Mouse (Mus musculus) kidney, adult 2 months (tissue): ENCODE measurements around the gene Lonp1. TPM values are rescaled to one million over a fixed set of nuclear protein-coding genes. Genes with fewer than 3 reads are reported as not detected.
A peak's percentile ranks its signal among the peaks of the same experiment; 100 is the strongest.

Experiments
- DNase-seq: peaks from one replicate; pipeline ENCODE4 v3.0.0; 2021
- H3K27ac ChIP-seq: fragments of 200-500 bp; 2 replicates; pipeline ENCODE4 v1.5.1; 2012; ENCODE audit warnings: low read depth, low read length, control low read depth, inconsistent platforms; ENCODE audit not compliant: insufficient read depth
- H3K27me3 ChIP-seq: fragments of 200-500 bp; replicated peaks from 2 replicates; pipeline ENCODE4 v1.6.1; 2012; ENCODE audit warnings: mild to moderate bottlenecking, moderate library complexity, low read length, inconsistent platforms; ENCODE audit not compliant: control insufficient read depth, insufficient read depth
- H3K36me3 ChIP-seq: fragments of 200-500 bp; 2 replicates; pipeline ENCODE4 v1.6.1; 2012; ENCODE audit warnings: mild to moderate bottlenecking, moderate library complexity, low read length, inconsistent platforms; ENCODE audit not compliant: control insufficient read depth, insufficient read depth
- H3K4me1 ChIP-seq: fragments of 200-500 bp; 2 replicates; pipeline ENCODE4 v1.6.1; 2011; ENCODE audit warnings: low read length; ENCODE audit not compliant: control insufficient read depth, insufficient read depth
- H3K4me3 ChIP-seq: fragments of 200-500 bp; 2 replicates; pipeline ENCODE4 v1.5.1; 2011; ENCODE audit warnings: mild to moderate bottlenecking, low read depth, low read length, control low read depth; ENCODE audit not compliant: insufficient read depth
- CTCF ChIP-seq: fragments of 200-500 bp; conservative IDR thresholded peaks from 2 replicates; pipeline ENCODE4 v1.5.1; 2011; ENCODE audit warnings: low read depth, mild to moderate bottlenecking, control low read depth, low read length, moderate library complexity, mixed read lengths; ENCODE audit not compliant: insufficient read depth, insufficient read length
- POLR2A ChIP-seq: fragments of 200-500 bp; IDR thresholded peaks from one replicate; pipeline ENCODE4 v1.6.1; 2011; ENCODE audit warnings: low read depth, low read length, control low read depth
- WGBS: fragments of 180-500 bp; shearing (Covaris S2); methylation state at CpG from one replicate; pipeline ENCODE4 v1.1.7; 2018; 5-methylcytosine and 5-hydroxymethylcytosine counted together
- polyA plus RNA-seq: library from polyadenylated mRNA; depleted of rRNA; stranded (reverse); fragments of >200 nt; gene quantifications from 2 replicates; pipeline ENCODE4 v1.2.3, GENCODE M21; 2012

The Lonp1 gene
- polyA plus RNA-seq, 1 experiment = 123 TPM

GRCm38 (mm10) chr17:56611861-56612564, 14.7 kb downstream of the Lonp1 start:
- Histone ChIP-seq H3K4me1 (peaks cover 15% of the 10 kb centered on the region; the same call in 1 of the 2 replicates), H3K36me3 (no peaks in the 10 kb centered on the region), H3K4me3 (no peak overlapping the region), H3K27me3 (no peaks in the 10 kb centered on the region), H3K27ac (no peak overlapping the region)
- TF ChIP-seq POLR2A (no peak), CTCF (no peak)
- 26% methylated on average over 14 of the region's 14 CpGs for WGBS
- peak; percentile 50 for DNase-seq

GRCm38 (mm10) chr17:56611323-56611722, 15.4 kb downstream of the Lonp1 start:
- Histone ChIP-seq H3K27ac (no peak overlapping the region), H3K4me3 (no peak overlapping the region), H3K36me3 (peaks cover 1% of the 10 kb centered on the region; the same call in 1 of the 2 replicates), H3K4me1 (peaks cover 15% of the 10 kb centered on the region; the same call in 1 of the 2 replicates), H3K27me3 (no peaks in the 10 kb centered on the region)
- 70% methylated on average over 2 of the region's 2 CpGs for WGBS
- no peak for DNase-seq
- TF ChIP-seq CTCF (no peak), POLR2A (no peak)

GRCm38 (mm10) chr17:56609452-56610171, 17.1 kb downstream of the Lonp1 start, which contains the start of gene 2410015M20Rik:
TSS of gene 2410015M20Rik (minus strand) at chr17:56609771.
- peak; percentile 99 for DNase-seq
- Histone ChIP-seq H3K36me3 (peaks cover 1% of the 10 kb centered on the region; the same call in 1 of the 2 replicates), H3K4me3 (peak within 1 kb of the TSS; percentile 94), H3K27me3 (no peaks in the 10 kb centered on the region), H3K4me1 (peaks cover 15% of the 10 kb centered on the region; the same call in 1 of the 2 replicates), H3K27ac (peak within 1 kb of the TSS; percentile 93)
- peak; percentile 74 for TF ChIP-seq POLR2A
- TF ChIP-seq CTCF = peak; percentile 54
- under 1% methylated on average over 44 of the region's 44 CpGs for WGBS

GRCm38 (mm10) chr17:56608699-56609098, 18.0 kb downstream of the Lonp1 start:
- H3K27ac ChIP-seq = no peak overlapping the region
- WGBS = 22% methylated on average over 5 of the region's 5 CpGs
- DNase-seq = no peak
- peaks cover 1% of the 10 kb centered on the region; the same call in 1 of the 2 replicates for H3K36me3 ChIP-seq
- H3K4me1 ChIP-seq = 0 out of 2 replicates have a peak, but pooled peaks cover 10% of the 10 kb centered on the region
- TF ChIP-seq CTCF = no peak
- no peak for TF ChIP-seq POLR2A
- H3K27me3 ChIP-seq = no peaks in the 10 kb centered on the region
- H3K4me3 ChIP-seq = peak overlapping the region; percentile 94

GRCm38 (mm10) chr17:56607521-56608062, 19.1 kb downstream of the Lonp1 start:
- Histone ChIP-seq H3K36me3 (peaks cover 1% of the 10 kb centered on the region; the same call in 1 of the 2 replicates), H3K27ac (no peak overlapping the region), H3K4me3 (no peak overlapping the region), H3K27me3 (no peaks in the 10 kb centered on the region), H3K4me1 (0 out of 2 replicates have a peak, but pooled peaks cover 10% of the 10 kb centered on the region)
- TF ChIP-seq CTCF (no peak), POLR2A (no peak)
- no peak for DNase-seq
- 66% methylated on average over 3 of the region's 3 CpGs for whole genome bisulfite sequencing

- no peak overlapping the region for H3K27ac ChIP-seq
- 76% methylated on average over 9 of the region's 9 CpGs for WGBS
These were observed 21.3 kb downstream of the Lonp1 start for GRCm38 (mm10) chr17:56605431-56605830.

More at GRCm38 (mm10) chr17:56605431-56605830, 21.3 kb downstream of the Lonp1 start:
- H3K27me3 ChIP-seq = no peaks in the 10 kb centered on the region
- H3K4me1 ChIP-seq = 0 out of 2 replicates have a peak, but pooled peaks cover 4% of the 10 kb centered on the region
- DNase-seq = no peak
- H3K4me3 ChIP-seq = no peak overlapping the region
- no peak for TF ChIP-seq CTCF
- TF ChIP-seq POLR2A = peak; percentile 10
- peaks cover 5% of the 10 kb centered on the region for H3K36me3 ChIP-seq
